Mouse (Mus musculus) heart, postnatal 4 days (tissue): ENCODE measurements at regions not wholly inside any gene's neighbourhood (a gene's known extent, or its start where the extent isn't known, plus 50 kb on each side); places are given as distances from the start of the nearest gene placed in this dataset.
A peak's percentile ranks its signal among the peaks of the same experiment; 100 is the strongest.

Experiments
- DNase-seq: peaks from one replicate; pipeline ENCODE4 v3.0.0; 2021

GRCm38 (mm10) chr12:97326582-97326981 lies 932.7 kb downstream of the Galc start:
- no peak for DNase-seq

GRCm38 (mm10) chr12:97312282-97313040 lies 946.8 kb downstream of the Galc start:
- DNase-seq, result no peak

GRCm38 (mm10) chr12:97278792-97279191 lies 980.5 kb downstream of the Galc start:
- DNase-seq, result no peak

GRCm38 (mm10) chr12:97278331-97278730 lies 980.9 kb downstream of the Galc start:
- peak; percentile 5 for DNase-seq
